Mouse (Mus musculus): ENCODE data around the gene Atg10. TPM values are rescaled to one million over a fixed set of nuclear protein-coding genes. Genes with fewer than 3 reads are reported as not detected.

Atg10 gene
- total RNA-seq, 4 experiments from 2014 or later: 28.3 to 32.7 (median 28.8) TPM

- DNase-seq (ENCODE audit: low spot score): no peak
Measured at GRCm38 (mm10) chr13:91031836-91032235, 191.9 kb downstream of the Atg10 start.

- no peak for DNase-seq (ENCODE audit: low spot score)
Measured at GRCm38 (mm10) chr13:91023447-91023846, 200.3 kb downstream of the Atg10 start.

GRCm38 (mm10) chr13:91011851-91012250 lies 211.9 kb downstream of the Atg10 start:
- no peak for DNase-seq (ENCODE audit: low spot score)

GRCm38 (mm10) chr13:90995034-90995629 lies 228.6 kb downstream of the Atg10 start:
- no peak for DNase-seq (ENCODE audit: low spot score)

GRCm38 (mm10) chr13:90993602-90994001 lies 230.2 kb downstream of the Atg10 start:
- no peak for DNase-seq (ENCODE audit: low spot score)

GRCm38 (mm10) chr13:90992948-90993347 lies 230.8 kb downstream of the Atg10 start:
- DNase-seq (ENCODE audit: low spot score): no peak

- DNase-seq (ENCODE audit: low spot score): no peak
Measured at GRCm38 (mm10) chr13:90988226-90988625, 235.5 kb downstream of the Atg10 start.

GRCm38 (mm10) chr13:90985417-90985816 lies 238.4 kb downstream of the Atg10 start:
- no peak for DNase-seq (ENCODE audit: low spot score)

- no peak for DNase-seq (ENCODE audit: low spot score)
Measured at GRCm38 (mm10) chr13:90984073-90984472, 239.7 kb downstream of the Atg10 start.

GRCm38 (mm10) chr13:90981798-90982197 lies 242.0 kb downstream of the Atg10 start:
- no peak for DNase-seq (ENCODE audit: low spot score)

GRCm38 (mm10) chr13:90980878-90981674 lies 242.7 kb downstream of the Atg10 start:
- no peak for DNase-seq (ENCODE audit: low spot score)

GRCm38 (mm10) chr13:90977057-90977456 lies 246.7 kb downstream of the Atg10 start:
- DNase-seq (ENCODE audit: low spot score): no peak

GRCm38 (mm10) chr13:90973409-90973808 lies 250.4 kb downstream of the Atg10 start:
- no peak for DNase-seq (ENCODE audit: low spot score)

GRCm38 (mm10) chr13:90970259-90971017 lies 253.3 kb downstream of the Atg10 start:
- DNase-seq (ENCODE audit: low spot score): no peak

GRCm38 (mm10) chr13:90968940-90969339 lies 254.8 kb downstream of the Atg10 start:
- no peak for DNase-seq (ENCODE audit: low spot score)

GRCm38 (mm10) chr13:90967422-90967821 lies 256.3 kb downstream of the Atg10 start:
- DNase-seq (ENCODE audit: low spot score): peak; percentile 71

GRCm38 (mm10) chr13:90965996-90966395 lies 257.8 kb downstream of the Atg10 start:
- no peak for DNase-seq (ENCODE audit: low spot score)

- DNase-seq (ENCODE audit: low spot score): no peak
Measured at GRCm38 (mm10) chr13:90964511-90964910, 259.3 kb downstream of the Atg10 start.

GRCm38 (mm10) chr13:90962836-90963760 lies 260.7 kb downstream of the Atg10 start:
- no peak for DNase-seq (ENCODE audit: low spot score)

- no peak for DNase-seq (ENCODE audit: low spot score)
Measured at GRCm38 (mm10) chr13:90960591-90960990, 263.2 kb downstream of the Atg10 start.

- DNase-seq (ENCODE audit: low spot score): no peak
Measured at GRCm38 (mm10) chr13:90958894-90959293, 264.9 kb downstream of the Atg10 start.
